Comparison of ENCODE assay signal across 16 mouse cellular contexts in the genomic region with DNA sequence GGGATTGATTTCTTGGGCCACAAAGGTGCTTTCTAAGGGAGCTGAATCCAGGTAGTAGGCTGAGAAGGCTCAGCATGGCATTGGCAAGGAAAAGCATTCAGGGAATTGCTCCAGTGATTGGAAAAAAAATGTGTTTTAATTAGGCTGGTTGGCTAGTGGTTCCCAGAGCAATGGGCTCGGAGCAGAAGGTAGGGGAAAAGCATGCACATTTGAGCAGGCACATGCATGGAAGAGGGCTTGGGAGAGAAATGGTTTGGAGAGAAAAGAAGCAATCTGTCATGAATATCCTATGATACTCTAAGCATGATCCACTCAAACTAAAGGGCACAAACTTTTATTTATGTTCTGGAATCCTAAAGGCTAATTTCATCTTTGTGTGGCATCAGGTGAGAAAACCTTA.
"Had no signal": no experiment of that assay in that cellular context is flagged by ENCODE, and none has a peak within 500 bp of the region (broad histone marks: within the 10 kb centered on the region; RNA-seq: fewer than 3 reads in every experiment).

No protein-coding gene starts in this region.

- H3K27ac ChIP-seq: neural tube, embryonic 13.5 days; neural tube, embryonic 15.5 days; stomach, embryonic 15.5 days; stomach, postnatal 0 days had no signal

- H3K9me3 ChIP-seq: neural tube, embryonic 13.5 days; neural tube, embryonic 15.5 days; stomach, embryonic 15.5 days had no signal

- H3K9ac ChIP-seq: neural tube, embryonic 13.5 days; neural tube, embryonic 15.5 days; stomach, embryonic 15.5 days had no signal

- H3K27me3 ChIP-seq: neural tube, embryonic 13.5 days; neural tube, embryonic 15.5 days; stomach, embryonic 15.5 days had no signal

- H3K4me1 ChIP-seq: neural tube, embryonic 13.5 days; neural tube, embryonic 15.5 days; stomach, embryonic 15.5 days had no signal

- DNase-seq: retina, postnatal 1 day; right cerebral cortex, adult 18-20 months; right cerebral cortex, postnatal 14 days; right cerebral cortex, postnatal 25 days; right cerebral cortex, postnatal 4 days; spleen, adult 18-20 months; thymus, adult 18-20 months; thymus, adult 2 months; thymus, postnatal 14 days; thymus, postnatal 25 days; thymus, postnatal 36 days; thymus, postnatal 4 days had no signal

- H3K36me3 ChIP-seq: neural tube, embryonic 13.5 days; neural tube, embryonic 15.5 days; stomach, embryonic 15.5 days had no signal

- H3K4me2 ChIP-seq: neural tube, embryonic 13.5 days; neural tube, embryonic 15.5 days; stomach, embryonic 15.5 days had no signal

- H3K4me3 ChIP-seq: neural tube, embryonic 13.5 days; neural tube, embryonic 15.5 days; stomach, embryonic 15.5 days had no signal
